Mouse (Mus musculus) v-Abl transformed pro-B cells (cell line): Measurements from ENCODE around the gene Pik3cb.

Source experiments
- in situ Hi-C, 2 experiments: fragments of 400-800 bp; cut with MboI; formaldehyde crosslinking; loops; one replicate each; pipeline ENCODE4 v1.15.1; 2025; ENCODE audit not compliant: unreplicated experiment in 2 of 2

Gene Pik3cb

GRCm38 (mm10) chr9:99016301-99016700 is 124.1 kb downstream of the Pik3cb start:
- in situ Hi-C loops, result no loop called here

DNA sequence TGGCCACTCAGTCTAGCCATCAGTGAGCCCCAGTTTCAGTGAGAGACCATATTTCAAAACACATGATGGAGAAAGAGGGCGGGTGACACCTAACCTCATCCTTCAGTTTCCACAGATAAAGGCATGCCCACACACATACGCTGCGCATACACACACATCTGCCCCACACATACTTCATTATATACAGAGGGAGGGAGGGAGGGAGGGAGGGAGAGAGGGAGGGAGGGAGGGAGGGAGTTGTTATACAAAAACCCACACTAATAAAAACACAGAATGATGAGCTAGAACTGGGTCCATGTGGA is 130.6 kb downstream of the Pik3cb start:
- in situ Hi-C loops, result no loop called here

DNA sequence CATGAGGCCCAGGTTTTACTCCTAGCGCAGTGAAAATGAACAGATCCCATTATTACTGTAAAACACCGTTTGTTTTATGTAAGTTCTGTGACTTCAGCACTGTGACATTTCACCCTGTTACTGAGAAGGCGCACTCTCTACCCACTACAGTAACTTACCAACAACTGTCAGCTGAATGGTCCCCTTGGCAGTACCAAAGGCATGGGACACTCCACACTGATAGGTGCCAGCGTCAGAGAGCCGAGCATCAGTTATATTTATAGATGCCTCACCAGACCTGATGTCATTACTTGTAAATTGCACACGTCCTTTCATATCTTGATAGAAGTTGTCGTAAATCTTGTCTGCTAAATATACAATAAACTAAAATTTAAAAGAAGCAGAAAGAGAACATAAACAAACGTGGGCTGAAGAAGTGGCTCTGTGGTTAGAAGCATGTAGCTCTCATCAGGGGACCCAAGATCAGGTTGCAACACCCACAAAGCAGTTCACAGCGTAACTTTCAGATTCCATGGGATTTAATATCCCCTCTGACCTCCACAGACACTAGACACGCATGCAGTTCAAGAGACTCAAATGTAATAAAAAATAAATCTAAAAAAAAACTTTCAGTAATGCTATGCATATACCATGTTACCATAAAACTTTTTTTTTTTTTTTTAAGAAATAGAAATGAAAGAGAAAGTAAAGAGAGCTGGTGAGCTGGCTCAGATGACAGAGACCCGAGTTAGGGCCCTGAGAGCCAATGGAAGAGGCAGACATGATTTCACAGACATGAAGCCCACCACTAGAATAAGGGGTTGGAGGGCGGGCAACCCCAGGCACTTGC is 131.1 kb downstream of the Pik3cb start:
- in situ Hi-C loops, result no loop called here

GRCm38 (mm10) chr9:99001326-99001725 is 139.1 kb downstream of the Pik3cb start:
- in situ Hi-C loops, result no loop called here

DNA sequence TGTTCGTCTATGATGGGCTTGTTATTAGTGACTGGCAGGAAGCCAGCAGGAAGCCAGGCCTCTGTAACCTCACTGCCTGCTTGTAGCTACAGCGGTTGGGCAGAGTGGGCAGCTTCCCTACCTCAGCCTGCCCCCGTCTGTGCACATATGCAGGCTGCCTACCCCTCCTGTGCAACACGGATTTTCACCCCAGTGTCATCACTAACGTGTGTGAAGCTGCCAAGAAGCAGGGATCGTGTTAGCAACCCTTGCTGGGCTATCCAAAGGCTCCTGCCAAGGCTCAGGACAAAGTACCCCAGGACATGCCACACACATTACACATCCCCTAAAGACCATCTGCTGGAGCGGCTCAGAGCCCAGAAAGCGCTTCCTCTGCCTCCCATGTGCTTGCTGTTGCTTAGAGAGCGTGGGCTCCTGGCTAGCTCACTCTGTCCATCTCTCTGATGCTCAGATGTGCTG is 140.5 kb downstream of the Pik3cb start:
- in situ Hi-C loops, result loop anchor here (25.0 kb wide), 4 partner anchors 562 to 1912 kb away; partner anchors contain the start of gene Armc8 (in 1 of the 2)

GRCm38 (mm10) chr9:98994103-98994502 is 146.3 kb downstream of the Pik3cb start:
- in situ Hi-C loops, result loop anchor here (25.0 kb wide), 4 partner anchors 557 to 1918 kb away; partner anchors contain the start of gene Armc8 (in 1 of the 2)

DNA sequence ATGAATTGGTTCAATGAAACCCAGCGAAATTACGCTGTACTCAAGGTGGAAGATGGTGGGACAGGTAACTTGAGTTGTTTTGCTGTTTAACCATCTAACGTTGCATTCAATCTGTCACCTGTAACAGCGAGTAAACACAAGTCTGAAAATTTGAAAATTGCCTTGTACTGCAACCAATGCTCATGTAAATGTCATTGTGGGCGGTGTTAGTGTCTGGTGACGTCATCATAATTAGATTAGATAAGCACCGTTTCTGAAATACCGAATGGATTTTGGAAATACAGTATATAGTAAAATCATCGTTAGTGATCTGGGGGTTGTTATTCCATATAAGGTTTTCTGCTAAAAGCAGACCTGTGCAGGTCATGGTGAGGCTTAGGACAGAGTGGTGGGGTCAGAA is 153.3 kb downstream of the Pik3cb start:
- in situ Hi-C loops, result loop anchor here (10.0 to 25.0 kb wide), 6 partner anchors 258 to 1925 kb away; partner anchors contain the start of genes Armc8 (in 1 of the 2), Cep70 (in 1 of the 2) and Nme9 (in 1 of the 2)
